Mouse (Mus musculus) heart, adult 2 months (tissue): ENCODE measurements around the gene Canx. TPM values are rescaled to one million over a fixed set of nuclear protein-coding genes. Genes with fewer than 3 reads are reported as not detected.

Experiments
- DNase-seq, 2 experiments: peaks; one replicate each; pipeline ENCODE4 v3.0.0; 2021
- H3K27ac ChIP-seq: fragments of 200-600 bp; 2 replicates; pipeline ENCODE4 v1.8.1; 2022
- H3K27me3 ChIP-seq: fragments of 200-500 bp; 2 replicates; pipeline ENCODE4 v1.6.1; 2012; ENCODE audit warnings: mild to moderate bottlenecking, low read length, inconsistent platforms, mixed read lengths; ENCODE audit not compliant: control insufficient read depth, insufficient read depth
- H3K36me3 ChIP-seq: fragments of 200-500 bp; 2 replicates; pipeline ENCODE4 v1.6.1; 2012; ENCODE audit warnings: low read length, inconsistent platforms; ENCODE audit not compliant: control insufficient read depth, insufficient read depth
- H3K4me1 ChIP-seq: fragments of 200-500 bp; 2 replicates; pipeline ENCODE4 v1.6.1; 2011; ENCODE audit warnings: low read length; ENCODE audit not compliant: control insufficient read depth, insufficient read depth
- H3K4me3 ChIP-seq: fragments of 200-600 bp; 2 replicates; pipeline ENCODE4 v1.8.1; 2022
- H3K79me2 ChIP-seq: fragments of 200-500 bp; replicated peaks from 2 replicates; pipeline ENCODE4 v1.6.1; 2012; ENCODE audit warnings: mild to moderate bottlenecking, inconsistent platforms, low read length, moderate library complexity, mixed read lengths; ENCODE audit not compliant: control insufficient read depth, insufficient read depth
- H3K9ac ChIP-seq: fragments of 200-500 bp; 2 replicates; pipeline ENCODE4 v1.6.1; 2012; ENCODE audit warnings: low read depth, mild to moderate bottlenecking, control low read depth, inconsistent platforms, low read length, mixed read lengths
- CTCF ChIP-seq: fragments of 200-600 bp; IDR thresholded peaks from 2 replicates; pipeline ENCODE4 v1.8.1; 2022; ENCODE audit warnings: antibody characterized with exemption, mild to moderate bottlenecking, moderate library complexity
- EP300 ChIP-seq: fragments of 200-500 bp; IDR thresholded peaks from 2 replicates; pipeline ENCODE4 v1.6.1; 2011; ENCODE audit warnings: low read depth, low read length, control low read depth; ENCODE audit not compliant: insufficient read depth
- POLR2A ChIP-seq: fragments of 200-500 bp; IDR thresholded peaks from 2 replicates; pipeline ENCODE4 v1.6.1; 2011; ENCODE audit warnings: mild to moderate bottlenecking, low read depth, low read length, control low read depth; ENCODE audit not compliant: insufficient read depth
- WGBS: fragments of 180-500 bp; shearing (Covaris S2); methylation state at CpG from one replicate; pipeline ENCODE4 v1.1.7; 2018; 5-methylcytosine and 5-hydroxymethylcytosine counted together
- intact Hi-C: fragments of 180-260 bp; cut with DNase I; formaldehyde crosslinking; loops from one replicate; pipeline ENCODE4 v1.15.1; 2025
- polyA plus RNA-seq: library from polyadenylated mRNA; depleted of rRNA; stranded (reverse); fragments of >200 nt; gene quantifications from 2 replicates; pipeline ENCODE4 v1.2.3, GENCODE M21; 2012
- total RNA-seq, 2 experiments: library from RNA; stranded (reverse); gene quantifications; 2 replicates each; pipeline ENCODE4 v1.2.3; 2021

The Canx gene
- total and polyA plus RNA-seq, 3 experiments: 64.8 to 369 (median 324) TPM

GRCm38 (mm10) chr11:50290486-50291225 lies 34.8 kb downstream of the Canx start:
- intact Hi-C loops: loop anchor here (2.0 kb wide), 1 partner anchor 54 kb away; no protein-coding TSS in a partner anchor
- DNase-seq: no peak
- Histone ChIP-seq H3K4me1 (peaks cover 17% of the 10 kb centered on the region), H3K4me3 (peak overlapping the region; percentile 90), H3K27me3 (no peaks in the 10 kb centered on the region), H3K79me2 (peaks cover 12% of the 10 kb centered on the region), H3K9ac (peak overlapping the region; percentile 97), H3K36me3 (peaks cover 16% of the 10 kb centered on the region), H3K27ac (peak overlapping the region; percentile 98)
- WGBS: 3% methylated on average over 20 of the region's 20 CpGs
- no peak for TF ChIP-seq EP300
- no peak for TF ChIP-seq CTCF

DNA sequence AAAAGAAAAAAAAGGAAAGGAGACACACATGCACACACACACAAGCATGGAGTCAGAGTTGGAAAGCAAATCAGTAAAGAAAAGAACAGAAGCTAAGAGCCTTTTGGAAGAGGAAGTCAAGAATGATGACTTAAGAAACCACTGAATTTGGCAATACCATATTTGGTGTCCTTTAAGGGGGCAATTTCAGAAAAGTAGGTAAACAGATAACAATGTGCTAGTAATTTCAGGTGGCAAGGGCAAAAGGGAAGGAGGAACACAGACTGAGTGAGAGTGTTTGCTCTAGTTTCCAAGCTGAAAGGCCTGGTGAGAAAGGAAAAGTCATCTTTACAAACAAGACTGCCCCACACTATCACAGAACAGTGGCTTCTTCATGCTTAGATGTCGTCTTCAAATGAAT lies 39.0 kb downstream of the Canx start:
- TF ChIP-seq CTCF: no peak
- TF ChIP-seq POLR2A: no peak
- no peak for TF ChIP-seq EP300
- no peak for DNase-seq
- H3K9ac ChIP-seq: no peak overlapping the region
- H3K4me3 ChIP-seq: no peak overlapping the region
- H3K27ac ChIP-seq: no peak overlapping the region; the same call in 1 of the 2 replicates
- no peaks in the 10 kb centered on the region for H3K27me3 ChIP-seq
- H3K79me2 ChIP-seq: peaks cover 15% of the 10 kb centered on the region
- intact Hi-C loops: no loop called here
- peaks cover 19% of the 10 kb centered on the region for H3K4me1 ChIP-seq
- 67% methylated on average over 1 of the region's 1 CpGs for WGBS
- H3K36me3 ChIP-seq: peaks cover 18% of the 10 kb centered on the region

GRCm38 (mm10) chr11:50285696-50286095 lies 39.8 kb downstream of the Canx start:
- intact Hi-C loops: no loop called here
- Histone ChIP-seq H3K4me1 (peaks cover 19% of the 10 kb centered on the region), H3K27me3 (no peaks in the 10 kb centered on the region), H3K36me3 (peaks cover 18% of the 10 kb centered on the region), H3K9ac (no peak overlapping the region), H3K27ac (peak overlapping the region; percentile 20), H3K4me3 (no peak overlapping the region), H3K79me2 (peaks cover 15% of the 10 kb centered on the region)
- WGBS: 76% methylated on average over 7 of the region's 7 CpGs
- peak in 1 of 2 experiments; percentile 35 for DNase-seq
- TF ChIP-seq POLR2A (no peak), CTCF (no peak), EP300 (no peak)

DNA sequence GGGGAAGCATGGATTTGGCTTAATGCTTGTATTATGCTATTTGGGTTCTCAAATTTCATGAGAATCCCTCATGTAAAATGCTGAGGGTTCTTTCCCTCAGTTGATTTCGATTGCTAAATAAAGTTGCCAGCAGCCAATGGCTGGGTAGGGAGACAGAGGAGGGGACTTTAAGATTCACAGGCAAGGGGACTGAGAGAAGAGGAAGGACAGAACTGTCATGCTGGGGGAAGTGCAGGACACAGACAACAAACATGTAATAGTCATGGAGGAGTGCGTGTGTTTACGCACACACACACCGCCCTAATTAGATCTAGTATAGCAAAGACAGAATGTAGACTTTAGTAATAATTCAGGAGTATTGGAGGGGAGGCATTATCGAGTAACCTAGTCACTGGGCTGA lies 40.2 kb downstream of the Canx start:
- Histone ChIP-seq H3K27ac (peak overlapping the region; percentile 20; the same call in 1 of the 2 replicates), H3K9ac (no peak overlapping the region), H3K4me3 (no peak overlapping the region), H3K4me1 (peaks cover 17% of the 10 kb centered on the region), H3K27me3 (no peaks in the 10 kb centered on the region), H3K79me2 (peaks cover 15% of the 10 kb centered on the region), H3K36me3 (peaks cover 17% of the 10 kb centered on the region)
- DNase-seq: no peak
- intact Hi-C loops: no loop called here
- WGBS: 89% methylated on average over 5 of the region's 5 CpGs
- TF ChIP-seq CTCF (no peak), POLR2A (no peak), EP300 (no peak)

DNA sequence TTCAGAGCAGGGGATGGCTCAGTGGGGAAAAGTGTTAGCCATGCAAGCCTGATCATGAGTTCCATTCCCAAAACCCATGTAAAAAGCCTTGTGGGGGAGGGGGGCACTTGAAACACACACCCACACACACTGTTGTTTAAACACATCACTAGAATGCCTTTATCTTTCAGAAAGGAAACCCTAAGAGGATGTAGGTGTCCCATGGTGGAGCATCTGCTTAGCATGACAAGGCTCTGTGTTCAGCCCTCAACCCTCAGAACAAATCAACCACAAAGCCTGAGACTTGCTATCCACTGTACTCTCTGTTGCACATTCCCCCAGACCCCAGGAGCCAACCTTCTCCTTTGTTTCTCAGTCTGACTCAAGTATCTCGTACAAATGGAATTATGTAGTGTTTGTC lies 45.4 kb downstream of the Canx start:
- Histone ChIP-seq H3K36me3 (no peaks in the 10 kb centered on the region; the same call in 1 of the 2 replicates), H3K4me3 (no peak overlapping the region), H3K27me3 (no peaks in the 10 kb centered on the region), H3K79me2 (peaks cover 4% of the 10 kb centered on the region), H3K9ac (no peak overlapping the region), H3K27ac (no peak overlapping the region), H3K4me1 (peaks cover 11% of the 10 kb centered on the region)
- intact Hi-C loops: no loop called here
- WGBS: 79% methylated on average over 1 of the region's 1 CpGs
- TF ChIP-seq EP300 (no peak), POLR2A (no peak), CTCF (no peak)
- no peak for DNase-seq

- Histone ChIP-seq H3K36me3 (peaks cover 5% of the 10 kb centered on the region; the same call in 1 of the 2 replicates), H3K27me3 (no peaks in the 10 kb centered on the region), H3K27ac (no peak overlapping the region), H3K79me2 (peaks cover 4% of the 10 kb centered on the region), H3K4me1 (peaks cover 9% of the 10 kb centered on the region), H3K9ac (no peak overlapping the region), H3K4me3 (no peak overlapping the region)
- 75% methylated on average over 4 of the region's 4 CpGs for WGBS
- TF ChIP-seq EP300: no peak
- TF ChIP-seq POLR2A: no peak
- no peak for TF ChIP-seq CTCF
- intact Hi-C loops: no loop called here
- DNase-seq: no peak
Observed at GRCm38 (mm10) chr11:50279005-50279404, 46.5 kb downstream of the Canx start.
